Mouse (Mus musculus): Measurements from ENCODE around the gene Garnl3. TPM values are rescaled to one million over a fixed set of nuclear protein-coding genes. Genes with fewer than 3 reads are reported as not detected.

Gene Garnl3
- polyA plus RNA-seq, 2 experiments = 0.53 to 0.56 TPM

DNA sequence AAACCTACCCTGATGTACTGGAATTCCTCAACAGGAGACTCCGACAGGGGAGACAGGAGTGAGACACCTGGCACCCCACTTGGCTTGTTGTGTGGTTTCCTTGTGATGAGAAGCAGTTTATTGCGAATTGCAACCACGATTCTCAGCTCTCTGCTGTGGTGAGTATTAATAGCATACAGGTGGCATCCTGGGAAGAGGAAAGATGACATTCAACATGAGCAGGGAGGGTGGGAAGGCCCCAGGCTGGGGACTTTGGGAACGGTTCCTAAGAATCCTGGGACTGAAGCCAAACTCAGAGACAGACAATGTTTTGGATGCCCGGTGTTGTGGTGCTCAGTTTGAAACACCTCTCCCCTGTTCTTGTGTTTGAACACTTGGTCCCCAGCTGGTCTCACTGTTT, 126.4 kb downstream of the Garnl3 start:
- no peaks in the 10 kb centered on the region for H3K27me3 ChIP-seq (ENCODE audit: control insufficient read depth, insufficient read depth, low read length)
- H3K9me3 ChIP-seq (ENCODE audit: control insufficient read depth, low read length) = no peaks in the 10 kb centered on the region
- 52% methylated on average over 5 of the region's 5 CpGs for WGBS (ENCODE audit: insufficient replicate concordance)
- TF ChIP-seq CTCF (IDR thresholded peaks at IDR 0.05; ENCODE audit: low read depth) = no peak
- TF ChIP-seq EP300 (IDR thresholded peaks at IDR 0.05; ENCODE audit: low read depth) = no peak
- H3K4me3 ChIP-seq (ENCODE audit: insufficient read depth in 1 of 2, low read depth in 2 of 2, low read length in 2 of 2) = no peak overlapping the region
- H3K27ac ChIP-seq = no peak overlapping the region
- ATAC-seq (ENCODE audit: insufficient read depth) = no peak
- H3K36me3 ChIP-seq (replicated peaks; ENCODE audit: control insufficient read depth, insufficient read depth, low read depth) = no peaks in the 10 kb centered on the region
- DNase-seq (ENCODE audit: low read depth in 3 of 3, low spot score in 3 of 3) = no peak
- no peak overlapping the region for H3K4me2 ChIP-seq (ENCODE audit: low read depth)
- no peaks in the 10 kb centered on the region for H3K4me1 ChIP-seq (replicated peaks; ENCODE audit: control insufficient read depth in 2 of 2, insufficient read depth in 2 of 2, low read length in 1 of 2)
- H3K9ac ChIP-seq (replicated peaks) = no peak overlapping the region

DNA sequence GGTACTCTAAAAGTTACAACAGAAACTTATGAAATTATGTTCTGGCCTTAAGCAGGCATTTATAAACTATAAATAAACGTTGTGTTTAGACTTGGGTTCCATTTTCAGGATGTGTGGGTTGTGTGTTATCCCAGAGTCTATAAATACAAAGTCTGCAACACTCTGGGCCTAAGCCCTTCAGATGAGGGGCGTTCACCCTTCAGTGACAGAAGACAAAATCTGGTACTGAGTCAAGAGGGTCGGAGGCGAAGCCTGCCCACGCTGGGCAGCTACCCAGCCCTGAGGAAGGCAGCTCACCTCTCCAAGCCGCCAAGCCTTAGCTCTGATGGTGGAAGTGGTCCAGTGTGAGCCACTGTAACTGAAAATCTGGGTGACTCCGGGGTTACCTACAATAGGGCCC, 129.3 kb downstream of the Garnl3 start:
- no peak overlapping the region for H3K27ac ChIP-seq
- no peaks in the 10 kb centered on the region for H3K36me3 ChIP-seq (replicated peaks; ENCODE audit: control insufficient read depth, insufficient read depth, low read depth)
- H3K27me3 ChIP-seq (ENCODE audit: control insufficient read depth, insufficient read depth, low read length) = no peaks in the 10 kb centered on the region
- no peak for TF ChIP-seq CTCF (IDR thresholded peaks at IDR 0.05; ENCODE audit: low read depth)
- no peak for TF ChIP-seq EP300 (IDR thresholded peaks at IDR 0.05; ENCODE audit: low read depth)
- no peaks in the 10 kb centered on the region for H3K4me1 ChIP-seq (replicated peaks; ENCODE audit: control insufficient read depth in 2 of 2, insufficient read depth in 2 of 2, low read length in 1 of 2)
- no peak overlapping the region for H3K9ac ChIP-seq (replicated peaks)
- no peaks in the 10 kb centered on the region for H3K9me3 ChIP-seq (ENCODE audit: control insufficient read depth, low read length)
- DNase-seq (ENCODE audit: low read depth in 3 of 3, low spot score in 3 of 3) (no peak), ATAC-seq (ENCODE audit: insufficient read depth) (no peak)
- H3K4me3 ChIP-seq (ENCODE audit: insufficient read depth in 1 of 2, low read depth in 2 of 2, low read length in 2 of 2) = no peak overlapping the region
- 69% methylated on average over 7 of the region's 7 CpGs for WGBS (ENCODE audit: insufficient replicate concordance)
- no peak overlapping the region for H3K4me2 ChIP-seq (ENCODE audit: low read depth)

DNA sequence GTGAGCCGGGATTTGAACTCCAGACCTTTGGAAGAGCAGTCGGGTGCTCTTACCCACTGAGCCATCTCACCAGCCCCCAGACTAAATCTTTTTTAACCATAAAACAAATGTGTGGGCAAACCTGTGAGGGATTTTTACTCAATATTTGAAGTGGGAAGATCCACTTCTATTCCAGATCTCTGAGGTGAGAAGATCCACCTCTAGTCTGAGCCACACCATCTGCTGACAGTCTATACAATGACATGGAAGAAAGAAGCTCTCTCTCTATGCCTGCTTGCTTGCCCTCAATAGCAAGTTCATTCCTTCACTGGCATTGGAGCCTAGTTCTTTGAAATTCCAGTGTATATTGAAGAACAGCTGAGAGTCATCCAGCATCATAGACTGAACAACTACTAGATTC, 131.7 kb downstream of the Garnl3 start:
- no peak for TF ChIP-seq EP300 (IDR thresholded peaks at IDR 0.05; ENCODE audit: low read depth)
- no peak for TF ChIP-seq CTCF (IDR thresholded peaks at IDR 0.05; ENCODE audit: low read depth)
- Histone ChIP-seq H3K27ac (no peak overlapping the region), H3K9me3 (ENCODE audit: control insufficient read depth, low read length) (no peaks in the 10 kb centered on the region), H3K36me3 (replicated peaks; ENCODE audit: control insufficient read depth, insufficient read depth, low read depth) (no peaks in the 10 kb centered on the region), H3K4me2 (ENCODE audit: low read depth) (no peak overlapping the region), H3K27me3 (ENCODE audit: control insufficient read depth, insufficient read depth, low read length) (no peaks in the 10 kb centered on the region), H3K9ac (replicated peaks) (no peak overlapping the region), H3K4me1 (replicated peaks; ENCODE audit: control insufficient read depth in 2 of 2, insufficient read depth in 2 of 2, low read length in 1 of 2) (no peaks in the 10 kb centered on the region), H3K4me3 (ENCODE audit: insufficient read depth in 1 of 2, low read depth in 2 of 2, low read length in 2 of 2) (no peak overlapping the region)
- ATAC-seq (ENCODE audit: insufficient read depth) (no peak), DNase-seq (ENCODE audit: low read depth in 3 of 3, low spot score in 3 of 3) (no peak)
- WGBS (ENCODE audit: insufficient replicate concordance) = 67% methylated on average over 2 of the region's 2 CpGs

DNA sequence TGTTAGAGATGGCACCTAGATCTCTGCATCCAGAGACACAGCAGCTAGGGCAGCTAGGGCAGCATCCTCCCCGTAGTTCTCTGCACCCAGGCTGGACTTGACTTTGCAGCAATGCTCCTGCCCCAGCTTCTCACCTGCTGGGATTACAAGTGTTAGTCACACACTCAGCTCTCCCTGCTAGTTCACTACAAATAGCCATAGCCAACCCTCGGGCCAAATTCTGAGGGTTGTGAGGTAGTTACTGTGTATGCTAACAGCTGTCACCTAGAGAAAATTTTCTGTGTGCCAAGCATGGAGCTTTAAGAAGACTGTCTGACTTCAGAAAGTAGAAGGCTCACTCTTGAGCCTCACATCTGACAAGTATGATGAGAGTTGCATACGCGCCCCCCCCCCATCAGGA, 133.7 kb downstream of the Garnl3 start:
- DNase-seq (ENCODE audit: low read depth in 3 of 3, low spot score in 3 of 3) (no peak), ATAC-seq (ENCODE audit: insufficient read depth) (no peak)
- H3K9ac ChIP-seq (replicated peaks) = no peak overlapping the region
- no peak overlapping the region for H3K4me2 ChIP-seq (ENCODE audit: low read depth)
- TF ChIP-seq EP300 (IDR thresholded peaks at IDR 0.05; ENCODE audit: low read depth) (no peak), CTCF (IDR thresholded peaks at IDR 0.05; ENCODE audit: low read depth) (no peak)
- H3K36me3 ChIP-seq (replicated peaks; ENCODE audit: control insufficient read depth, insufficient read depth, low read depth) = no peaks in the 10 kb centered on the region
- no peak overlapping the region for H3K4me3 ChIP-seq (ENCODE audit: insufficient read depth in 1 of 2, low read depth in 2 of 2, low read length in 2 of 2)
- H3K27ac ChIP-seq = no peak overlapping the region
- H3K9me3 ChIP-seq (ENCODE audit: control insufficient read depth, low read length) = no peaks in the 10 kb centered on the region
- no peaks in the 10 kb centered on the region for H3K27me3 ChIP-seq (ENCODE audit: control insufficient read depth, insufficient read depth, low read length)
- no peaks in the 10 kb centered on the region for H3K4me1 ChIP-seq (replicated peaks; ENCODE audit: control insufficient read depth in 2 of 2, insufficient read depth in 2 of 2, low read length in 1 of 2)
- 63% methylated on average over 4 of the region's 4 CpGs for WGBS (ENCODE audit: insufficient replicate concordance)

DNA sequence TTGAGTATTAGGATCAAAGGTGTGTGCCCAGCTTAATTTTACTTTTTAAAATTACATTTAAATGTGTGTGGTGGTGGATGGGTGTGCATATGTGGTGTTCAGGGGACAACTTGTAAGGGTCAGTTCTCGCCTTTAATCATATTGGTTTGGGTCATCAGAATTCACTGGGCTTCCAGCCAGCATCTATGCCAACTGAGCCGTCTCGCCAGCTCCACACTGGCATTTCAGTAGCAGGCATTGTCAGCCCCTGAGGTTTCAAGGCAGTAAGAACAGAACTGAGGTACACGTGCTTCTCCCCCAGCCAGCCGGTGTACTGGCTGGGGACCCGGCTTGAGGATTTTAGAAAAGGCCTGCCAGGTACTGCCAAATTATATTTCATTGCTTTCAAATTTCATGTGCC, 134.4 kb downstream of the Garnl3 start:
- Histone ChIP-seq H3K27me3 (ENCODE audit: control insufficient read depth, insufficient read depth, low read length) (no peaks in the 10 kb centered on the region), H3K9me3 (ENCODE audit: control insufficient read depth, low read length) (no peaks in the 10 kb centered on the region), H3K4me1 (replicated peaks; ENCODE audit: control insufficient read depth in 2 of 2, insufficient read depth in 2 of 2, low read length in 1 of 2) (no peaks in the 10 kb centered on the region), H3K4me3 (ENCODE audit: insufficient read depth in 1 of 2, low read depth in 2 of 2, low read length in 2 of 2) (no peak overlapping the region), H3K36me3 (replicated peaks; ENCODE audit: control insufficient read depth, insufficient read depth, low read depth) (no peaks in the 10 kb centered on the region), H3K4me2 (ENCODE audit: low read depth) (no peak overlapping the region), H3K27ac (no peak overlapping the region), H3K9ac (replicated peaks) (no peak overlapping the region)
- ATAC-seq (ENCODE audit: insufficient read depth) (no peak), DNase-seq (ENCODE audit: low read depth in 3 of 3, low spot score in 3 of 3) (no peak)
- TF ChIP-seq CTCF (IDR thresholded peaks at IDR 0.05; ENCODE audit: low read depth) = no peak
- no peak for TF ChIP-seq EP300 (IDR thresholded peaks at IDR 0.05; ENCODE audit: low read depth)
- WGBS (ENCODE audit: insufficient replicate concordance) = 56% methylated on average over 6 of the region's 6 CpGs

Measured in liver, embryonic 14.5 days (tissue).